Mouse (Mus musculus) embryonic facial prominence, embryonic 12.5 days (tissue): ENCODE measurements around the gene Stkld1. TPM values are rescaled to one million over a fixed set of nuclear protein-coding genes. Genes with fewer than 3 reads are reported as not detected.

ENCODE experiments used
- ATAC-seq: fragments of 200-750 bp; cut with Nextera tagmentation; 2 replicates; pipeline ENCODE4 v1.8.0; 2017; ENCODE audit not compliant: insufficient number of reproducible peaks, insufficient read depth, low FRiP score, low TSS enrichment
- H3K27ac ChIP-seq: fragments of 300-500 bp; sonication (generic); 2 replicates; pipeline ENCODE4 v1.5.1; 2016; ENCODE audit warnings: mild to moderate bottlenecking
- H3K27me3 ChIP-seq: fragments of 300-500 bp; sonication (generic); 2 replicates; pipeline ENCODE4 v1.6.1; 2016; ENCODE audit warnings: mild to moderate bottlenecking, moderate library complexity
- H3K36me3 ChIP-seq: fragments of 300-500 bp; sonication (generic); 2 replicates; pipeline ENCODE4 v1.6.1; 2016; ENCODE audit warnings: mild to moderate bottlenecking
- H3K4me1 ChIP-seq: fragments of 300-500 bp; sonication (generic); 2 replicates; pipeline ENCODE4 v1.6.1; 2016
- H3K4me2 ChIP-seq: fragments of 300-500 bp; sonication (generic); replicated peaks from 2 replicates; pipeline ENCODE4 v1.6.1; 2016; ENCODE audit warnings: mild to moderate bottlenecking, moderate library complexity
- H3K4me3 ChIP-seq: fragments of 300-500 bp; sonication (generic); 2 replicates; pipeline ENCODE4 v1.5.1; 2016; ENCODE audit warnings: mild to moderate bottlenecking
- H3K9ac ChIP-seq: fragments of 300-500 bp; sonication (generic); 2 replicates; pipeline ENCODE4 v1.6.1; 2016; ENCODE audit warnings: mild to moderate bottlenecking, moderate library complexity
- H3K9me3 ChIP-seq: fragments of 300-500 bp; sonication (generic); 2 replicates; pipeline ENCODE4 v1.6.1; 2016; ENCODE audit warnings: mild to moderate bottlenecking, moderate library complexity
- WGBS: fragments of 180-500 bp; shearing (Covaris S2); methylation state at CpG from one replicate; pipeline ENCODE4 v1.1.7; 2016; 5-methylcytosine and 5-hydroxymethylcytosine counted together
- polyA plus RNA-seq: library from polyadenylated mRNA; unstranded; fragments of >200 nt; fragmentation: Nextera tagmentation; extraction: Ambion mirVana; gene quantifications from 2 replicates; pipeline ENCODE4 v1.2.1, GENCODE M21; 2016

Gene Stkld1
- polyA plus RNA-seq, 1 experiment from 2014 or later = not detected

DNA sequence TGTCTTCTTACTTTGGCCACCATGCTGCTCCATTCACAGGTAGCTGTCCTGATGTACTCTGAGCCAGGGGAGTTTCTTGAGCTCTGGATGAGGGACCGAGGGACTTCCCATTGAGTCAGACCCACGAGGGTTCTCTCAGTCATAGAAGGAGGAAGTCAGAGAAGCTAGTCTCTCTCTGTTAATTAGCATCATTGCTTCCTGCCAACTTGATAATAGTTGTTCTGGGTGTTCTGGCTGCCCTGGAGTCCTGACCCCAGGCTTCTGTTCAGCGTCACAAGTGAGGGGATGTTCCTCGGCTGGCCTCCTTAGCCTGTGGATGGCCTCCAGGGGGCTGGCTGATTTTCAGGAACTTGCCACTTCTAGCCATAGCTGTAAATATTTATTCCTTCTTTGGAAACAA lies 40.1 kb downstream of the Stkld1 start:
- 44% methylated on average over 4 of the region's 4 CpGs for WGBS
- ATAC-seq = no peak
- H3K9ac ChIP-seq = no peak overlapping the region

GRCm38 (mm10) chr2:26980361-26980760 lies 46.5 kb downstream of the Stkld1 start:
- H3K4me1 ChIP-seq = no peaks in the 10 kb centered on the region
- H3K9ac ChIP-seq = no peak overlapping the region
- no peaks in the 10 kb centered on the region for H3K36me3 ChIP-seq
- WGBS = 59% methylated on average over 1 of the region's 1 CpGs
- no peak overlapping the region for H3K4me3 ChIP-seq
- H3K9me3 ChIP-seq = no peaks in the 10 kb centered on the region
- no peaks in the 10 kb centered on the region for H3K27me3 ChIP-seq
- ATAC-seq = no peak
- H3K27ac ChIP-seq = no peak overlapping the region
- H3K4me2 ChIP-seq = no peak overlapping the region

More for the DNA sequence above, 40.1 kb downstream of the Stkld1 start:
- no peak overlapping the region for H3K27ac ChIP-seq
- H3K4me1 ChIP-seq = no peaks in the 10 kb centered on the region
- no peak overlapping the region for H3K4me3 ChIP-seq
- H3K36me3 ChIP-seq = no peaks in the 10 kb centered on the region
- 0 out of 2 replicates have a peak, but pooled peaks cover 9% of the 10 kb centered on the region for H3K27me3 ChIP-seq
- H3K9me3 ChIP-seq = no peaks in the 10 kb centered on the region
- H3K4me2 ChIP-seq = no peak overlapping the region

- Histone ChIP-seq H3K36me3 (no peaks in the 10 kb centered on the region), H3K9ac (no peak overlapping the region), H3K9me3 (no peaks in the 10 kb centered on the region), H3K4me3 (no peak overlapping the region), H3K4me2 (no peak overlapping the region), H3K27me3 (no peaks in the 10 kb centered on the region), H3K27ac (no peak overlapping the region), H3K4me1 (no peaks in the 10 kb centered on the region)
- 62% methylated on average over 2 of the region's 2 CpGs for WGBS
- ATAC-seq = no peak
These were observed 50.3 kb downstream of the Stkld1 start for GRCm38 (mm10) chr2:26984179-26984578.

GRCm38 (mm10) chr2:26984640-26985039 lies 50.8 kb downstream of the Stkld1 start:
- Histone ChIP-seq H3K27me3 (no peaks in the 10 kb centered on the region), H3K4me3 (no peak overlapping the region), H3K4me1 (no peaks in the 10 kb centered on the region), H3K36me3 (no peaks in the 10 kb centered on the region), H3K4me2 (no peak overlapping the region), H3K9me3 (no peaks in the 10 kb centered on the region), H3K9ac (no peak overlapping the region), H3K27ac (no peak overlapping the region)
- ATAC-seq = no peak
- 85% methylated on average over 5 of the region's 5 CpGs for WGBS

GRCm38 (mm10) chr2:26993936-26994335 lies 60.1 kb downstream of the Stkld1 start:
- Histone ChIP-seq H3K4me1 (no peaks in the 10 kb centered on the region), H3K27ac (no peak overlapping the region), H3K9me3 (no peaks in the 10 kb centered on the region), H3K27me3 (no peaks in the 10 kb centered on the region), H3K4me2 (no peak overlapping the region), H3K36me3 (no peaks in the 10 kb centered on the region), H3K9ac (no peak overlapping the region), H3K4me3 (no peak overlapping the region)
- 74% methylated on average over 3 of the region's 3 CpGs for WGBS
- ATAC-seq = no peak

DNA sequence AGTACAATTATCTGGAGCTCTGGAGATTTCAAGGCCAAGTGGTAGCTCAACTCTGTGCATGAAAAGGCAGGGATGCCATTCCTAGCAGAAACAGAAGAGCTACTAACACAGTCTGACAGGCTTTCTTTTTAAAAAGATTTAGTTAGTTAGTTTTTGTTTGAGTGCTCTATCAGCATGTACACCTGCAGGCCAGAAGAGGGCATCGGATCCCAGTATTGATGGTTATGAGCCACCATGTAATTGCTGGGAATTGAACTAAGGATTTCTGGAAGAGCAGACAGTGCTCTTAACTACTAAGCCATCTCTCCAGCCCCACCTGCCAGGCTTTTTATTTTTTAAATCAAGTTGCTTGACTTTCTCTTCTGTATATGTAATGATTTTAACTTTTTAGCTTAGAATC lies 63.7 kb downstream of the Stkld1 start:
- H3K4me3 ChIP-seq = no peak overlapping the region
- H3K27ac ChIP-seq = no peak overlapping the region
- H3K4me2 ChIP-seq = no peak overlapping the region
- no peaks in the 10 kb centered on the region for H3K27me3 ChIP-seq
- WGBS = 89% methylated on average over 1 of the region's 1 CpGs
- ATAC-seq = no peak
- no peaks in the 10 kb centered on the region for H3K36me3 ChIP-seq
- no peaks in the 10 kb centered on the region for H3K9me3 ChIP-seq
- no peaks in the 10 kb centered on the region for H3K4me1 ChIP-seq
- H3K9ac ChIP-seq = no peak overlapping the region

GRCm38 (mm10) chr2:26997993-26998392 lies 64.1 kb downstream of the Stkld1 start:
- Histone ChIP-seq H3K4me2 (no peak overlapping the region), H3K36me3 (no peaks in the 10 kb centered on the region), H3K4me3 (no peak overlapping the region), H3K4me1 (no peaks in the 10 kb centered on the region), H3K9ac (no peak overlapping the region), H3K27me3 (no peaks in the 10 kb centered on the region), H3K9me3 (no peaks in the 10 kb centered on the region), H3K27ac (no peak overlapping the region)
- ATAC-seq = no peak
- WGBS = 91% methylated on average over 7 of the region's 7 CpGs

Other genes starting within 250 kb of the Stkld1 start
- not detected in 2 replicates for gene Abo, start 69.1 kb upstream of the Stkld1 start, polyA plus RNA-seq
- 31.4 and 31.5 TPM in 2 replicates for gene Surf6, start 31.2 kb upstream of the Stkld1 start, polyA plus RNA-seq
- gene Med22, start 23.4 kb upstream of the Stkld1 start, polyA plus RNA-seq = 72.1 and 74.2 TPM in 2 replicates
- gene Rpl7a, start 23.3 kb upstream of the Stkld1 start, polyA plus RNA-seq = 565 and 574 TPM in 2 replicates
- 43.8 and 44.1 TPM in 2 replicates for gene Surf2, start 17.7 kb upstream of the Stkld1 start, polyA plus RNA-seq
- gene Surf1, start 17.5 kb upstream of the Stkld1 start, polyA plus RNA-seq = 54.2 and 56.8 TPM in 2 replicates
- gene Surf4, start 119 bp upstream of the Stkld1 start, polyA plus RNA-seq = 185 and 187 TPM in 2 replicates
- 51.4 and 53.5 TPM in 2 replicates for gene Rexo4, start 30.3 kb downstream of the Stkld1 start, polyA plus RNA-seq
- not detected in 2 replicates for gene Adamts13, start 39.4 kb downstream of the Stkld1 start, polyA plus RNA-seq
- gene Cacfd1, start 75.9 kb downstream of the Stkld1 start, polyA plus RNA-seq = 94.1 and 96.9 TPM in 2 replicates
- 1.0 and 1.9 TPM in 2 replicates for gene Slc2a6, start 94.0 kb downstream of the Stkld1 start, polyA plus RNA-seq
- gene Mymk, start 138.1 kb downstream of the Stkld1 start, polyA plus RNA-seq = 8.7 and 12.1 TPM in 2 replicates
- 4.4 and 6.9 TPM in 2 replicates for gene Adamtsl2, start 145.3 kb downstream of the Stkld1 start, polyA plus RNA-seq
- 0.24 and 0.29 TPM in 2 replicates for gene Fam163b, start 208.4 kb downstream of the Stkld1 start, polyA plus RNA-seq
- 0.17 and 0.52 TPM in 2 replicates for gene Dbh, start 231.2 kb downstream of the Stkld1 start, polyA plus RNA-seq